Mouse (Mus musculus): ENCODE data around the gene Vmn1r2. TPM values are rescaled to one million over a fixed set of nuclear protein-coding genes. Genes with fewer than 3 reads are reported as not detected.
"Not testable (repeated sequence)": the region's sequence is repeated elsewhere in the genome, so short reads cannot be mapped to it uniquely, and the experiment has no call there.

The Vmn1r2 gene
- polyA plus RNA-seq, 1 experiment from 2014 or later = not detected

DNA sequence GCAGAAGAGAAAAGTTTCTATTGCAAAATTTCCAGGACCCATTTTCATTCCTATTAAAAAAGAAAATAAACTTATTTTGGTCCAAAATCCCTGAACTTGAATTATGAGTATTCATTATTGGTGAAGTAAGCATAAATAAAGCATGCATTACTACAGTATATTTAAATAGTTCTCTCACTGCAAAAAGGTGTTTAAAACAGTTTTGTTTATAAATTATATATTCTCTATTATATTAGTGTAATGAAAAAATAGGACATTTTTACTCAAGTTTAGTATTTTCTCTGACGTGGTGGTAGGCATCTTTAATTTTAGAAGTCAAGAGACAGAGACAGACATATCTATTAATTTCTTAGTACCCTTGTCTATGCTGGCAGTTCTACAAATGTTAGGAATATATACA is 18.1 kb downstream of the Vmn1r2 start, which contains the start of gene Vmn1r3:
Gene Vmn1r3 (minus strand): TSS at position 101 of the 400 bp plus-strand sequence.
- not testable (repeated sequence) for H3K27me3 ChIP-seq (ENCODE audit: control insufficient read depth, insufficient read depth, low read depth, low read length); H3K4me3 ChIP-seq (ENCODE audit: low read depth, low read length); H3K9me3 ChIP-seq (replicated peaks; ENCODE audit: control insufficient read depth, low read length, poor library complexity, severe bottlenecking); H3K27ac ChIP-seq (ENCODE audit: low read length); ATAC-seq; H3K4me1 ChIP-seq (ENCODE audit: control insufficient read depth, insufficient read depth, low read length); H3K4me2 ChIP-seq (ENCODE audit: low read length); H3K9ac ChIP-seq (ENCODE audit: low read depth, low read length); H3K36me3 ChIP-seq (ENCODE audit: control insufficient read depth, insufficient read depth, low read length)
- WGBS = 88% methylated on average over 1 of the region's 1 CpGs

GRCm38 (mm10) chr4:3209643-3210217 is 42.6 kb downstream of the Vmn1r2 start:
- not testable (repeated sequence) for H3K4me2 ChIP-seq (ENCODE audit: low read length)
- 44% methylated on average over 1 of the region's 1 CpGs for whole genome bisulfite sequencing

GRCm38 (mm10) chr4:3213349-3213748 is 46.2 kb downstream of the Vmn1r2 start:
- H3K9me3 ChIP-seq (replicated peaks; ENCODE audit: control insufficient read depth, low read length, poor library complexity, severe bottlenecking); H3K4me3 ChIP-seq (ENCODE audit: low read depth, low read length); H3K27me3 ChIP-seq (ENCODE audit: control insufficient read depth, insufficient read depth, low read depth, low read length); ATAC-seq; H3K9ac ChIP-seq (ENCODE audit: low read depth, low read length); H3K4me1 ChIP-seq (ENCODE audit: control insufficient read depth, insufficient read depth, low read length); H3K4me2 ChIP-seq (ENCODE audit: low read length); H3K27ac ChIP-seq (ENCODE audit: low read length); H3K36me3 ChIP-seq (ENCODE audit: control insufficient read depth, insufficient read depth, low read length): not testable (repeated sequence)
- 82% methylated on average over 4 of the region's 4 CpGs for WGBS

More at GRCm38 (mm10) chr4:3209643-3210217, 42.6 kb downstream of the Vmn1r2 start:
- not testable (repeated sequence) for H3K4me3 ChIP-seq (ENCODE audit: low read depth, low read length); H3K27ac ChIP-seq (ENCODE audit: low read length); H3K9me3 ChIP-seq (replicated peaks; ENCODE audit: control insufficient read depth, low read length, poor library complexity, severe bottlenecking); ATAC-seq; H3K9ac ChIP-seq (ENCODE audit: low read depth, low read length); H3K4me1 ChIP-seq (ENCODE audit: control insufficient read depth, insufficient read depth, low read length); H3K36me3 ChIP-seq (ENCODE audit: control insufficient read depth, insufficient read depth, low read length); H3K27me3 ChIP-seq (ENCODE audit: control insufficient read depth, insufficient read depth, low read depth, low read length)

GRCm38 (mm10) chr4:3216382-3216781 is 49.3 kb downstream of the Vmn1r2 start:
- 75% methylated on average over 2 of the region's 2 CpGs for WGBS
- H3K4me1 ChIP-seq (ENCODE audit: control insufficient read depth, insufficient read depth, low read length); H3K9ac ChIP-seq (ENCODE audit: low read depth, low read length); H3K4me3 ChIP-seq (ENCODE audit: low read depth, low read length); H3K27me3 ChIP-seq (ENCODE audit: control insufficient read depth, insufficient read depth, low read depth, low read length); H3K36me3 ChIP-seq (ENCODE audit: control insufficient read depth, insufficient read depth, low read length); ATAC-seq; H3K27ac ChIP-seq (ENCODE audit: low read length); H3K9me3 ChIP-seq (replicated peaks; ENCODE audit: control insufficient read depth, low read length, poor library complexity, severe bottlenecking); H3K4me2 ChIP-seq (ENCODE audit: low read length): not testable (repeated sequence)

Other genes starting within 250 kb of the Vmn1r2 start
- gene Vmn1r3, start 18.0 kb downstream of the Vmn1r2 start, polyA plus RNA-seq (2015; fragmentation: Nextera tagmentation; extraction: Ambion mirVana) = not detected in 2 replicates

Measured in midbrain, embryonic 16.5 days (tissue).